Mouse (Mus musculus) spleen, embryonic (tissue): ENCODE results near the gene Top2a.

ENCODE experiments used
- CTCF ChIA-PET: fragments of 350-600 bp; sonication (Branson Sonifier 250); formaldehyde crosslinking; loops from one replicate; lab custom pipeline; 2022; lab: Charles Lee

Top2a gene

GRCm38 (mm10) chr11:99023500-99024467 lies at the start of gene Top2a:
Gene Top2a, minus strand, starts transcription at chr11:99024189.
- CTCF ChIA-PET = no interaction called here

GRCm38 (mm10) chr11:99073781-99074180 lies 49.8 kb upstream of the Top2a start:
- CTCF ChIA-PET = no interaction called here

- CTCF ChIA-PET = interaction anchor here (0.6 kb wide), 2 partner anchors 100 to 220 kb away, joined by 3 read pairs; no protein-coding TSS in a partner anchor
Measured at GRCm38 (mm10) chr11:99071866-99072265, 47.9 kb upstream of the Top2a start.

- CTCF ChIA-PET = interaction anchor here (0.6 kb wide), 3 partner anchors 53 to 388 kb away, joined by 4 to 6 read pairs (median 5); no protein-coding TSS in a partner anchor
Measured at GRCm38 (mm10) chr11:99068455-99068854, 44.5 kb upstream of the Top2a start.

GRCm38 (mm10) chr11:99067591-99067990 lies 43.6 kb upstream of the Top2a start:
- CTCF ChIA-PET = interaction anchor here (0.6 kb wide), 1 partner anchor 140 kb away, joined by 3 read pairs; the partner anchor contains the start of gene Rara

GRCm38 (mm10) chr11:99065979-99066378 lies 42.0 kb upstream of the Top2a start:
- CTCF ChIA-PET = interaction anchor here (0.6 to 0.9 kb wide), 7 partner anchors 8 to 147 kb away, joined by 3 to 5 read pairs (median 4); no protein-coding TSS in a partner anchor

- CTCF ChIA-PET = interaction anchor here (0.8 to 0.9 kb wide), 2 partner anchors 8 to 28 kb away, joined by 3 to 5 read pairs; no protein-coding TSS in a partner anchor
Measured at GRCm38 (mm10) chr11:99065353-99065752, 41.4 kb upstream of the Top2a start.

- CTCF ChIA-PET = no interaction called here
Measured at GRCm38 (mm10) chr11:99063406-99064131, 39.6 kb upstream of the Top2a start.

GRCm38 (mm10) chr11:99062661-99063060 lies 38.7 kb upstream of the Top2a start:
- CTCF ChIA-PET = interaction anchor here (0.7 kb wide), 1 partner anchor 28 kb away, joined by 5 read pairs; no protein-coding TSS in a partner anchor

- CTCF ChIA-PET = no interaction called here
Measured at GRCm38 (mm10) chr11:99060435-99060834, 36.4 kb upstream of the Top2a start.

GRCm38 (mm10) chr11:99055571-99056452 lies 31.8 kb upstream of the Top2a start:
- CTCF ChIA-PET = interaction anchor here (1.0 kb wide), 1 partner anchor 10 kb away, joined by 3 read pairs; no protein-coding TSS in a partner anchor

- CTCF ChIA-PET = interaction anchor here (1.0 kb wide), 1 partner anchor 11 kb away, joined by 3 read pairs; no protein-coding TSS in a partner anchor
Measured at GRCm38 (mm10) chr11:99055143-99055542, 31.2 kb upstream of the Top2a start.

- CTCF ChIA-PET = interaction anchor here (0.6 kb wide), 1 partner anchor 67 kb away, joined by 3 read pairs; no protein-coding TSS in a partner anchor
Measured at GRCm38 (mm10) chr11:99047643-99048042, 23.7 kb upstream of the Top2a start.

- CTCF ChIA-PET = no interaction called here
Measured at GRCm38 (mm10) chr11:99047120-99047519, 23.1 kb upstream of the Top2a start.

GRCm38 (mm10) chr11:99045159-99045889 lies 21.3 kb upstream of the Top2a start:
- CTCF ChIA-PET = no interaction called here

GRCm38 (mm10) chr11:99044306-99044705 lies 20.3 kb upstream of the Top2a start:
- CTCF ChIA-PET = no interaction called here

- CTCF ChIA-PET = interaction anchor here (0.6 to 0.8 kb wide), 4 partner anchors 23 to 1457 kb away, joined by 3 to 4 read pairs (median 4); no protein-coding TSS in a partner anchor
Measured at GRCm38 (mm10) chr11:99043632-99044031, 19.6 kb upstream of the Top2a start.

GRCm38 (mm10) chr11:99042834-99043431 lies 18.9 kb upstream of the Top2a start:
- CTCF ChIA-PET = interaction anchor here (0.6 to 0.8 kb wide), 2 partner anchors 23 to 184 kb away, joined by 3 to 4 read pairs; no protein-coding TSS in a partner anchor
